Mouse (Mus musculus): ENCODE data around the gene Trio. TPM values are rescaled to one million over a fixed set of nuclear protein-coding genes. Genes with fewer than 3 reads are reported as not detected.

Trio gene
- polyA plus RNA-seq, 1 experiment from 2014 or later = 28.8 TPM

DNA sequence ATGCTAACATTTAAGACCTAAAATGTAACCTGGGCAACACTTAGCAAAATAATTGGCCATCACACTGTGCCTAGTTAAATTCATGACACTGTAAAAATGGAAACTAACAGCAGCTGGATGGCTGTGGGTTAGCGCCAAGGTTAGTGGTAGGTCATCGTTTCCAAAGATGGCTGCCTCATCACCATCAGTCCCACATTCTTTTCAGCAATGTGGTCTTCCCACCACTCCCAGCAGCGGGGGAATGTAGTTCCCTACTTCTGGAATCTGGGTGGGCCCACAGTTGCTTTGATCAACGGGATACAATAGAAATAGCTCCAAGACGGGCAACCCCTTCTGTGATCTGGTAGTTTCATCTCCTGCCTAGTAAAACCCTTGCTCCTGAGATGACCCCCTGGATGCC, 35.3 kb upstream of the Trio start:
- DNase-seq (ENCODE audit: low spot score) = no peak
- WGBS = 85% methylated on average over 5 of the region's 5 CpGs
- Histone ChIP-seq H3K27ac (replicated peaks) (no peak overlapping the region), H3K4me1 (peaks cover 15% of the 10 kb centered on the region), H3K27me3 (replicated peaks; ENCODE audit: low read depth, poor library complexity, severe bottlenecking) (no peaks in the 10 kb centered on the region), H3K9me3 (no peaks in the 10 kb centered on the region), H3K4me3 (no peak overlapping the region), H3K36me3 (replicated peaks) (no peaks in the 10 kb centered on the region)

DNA sequence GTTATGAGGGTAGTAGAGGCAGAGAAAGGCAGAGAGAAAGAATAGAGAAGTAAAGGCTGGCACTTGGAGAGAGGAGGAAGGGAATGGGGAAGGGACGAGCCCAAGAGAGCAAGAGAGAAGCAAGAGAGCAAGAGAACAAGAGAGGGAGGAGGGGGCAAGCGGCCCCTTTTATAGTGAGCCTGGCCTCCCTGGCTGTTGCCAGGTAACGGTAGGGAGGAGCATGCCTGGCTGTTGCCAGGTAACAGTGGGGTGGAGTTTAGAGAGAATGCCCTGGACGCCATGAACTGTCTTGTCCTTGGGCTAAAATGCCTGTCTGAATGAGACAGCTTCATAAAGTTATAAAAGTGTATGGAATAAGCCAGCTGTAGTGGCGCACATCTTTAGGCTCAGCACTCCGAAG, 34.8 kb upstream of the Trio start:
- WGBS = 68% methylated on average over 6 of the region's 6 CpGs
- H3K27ac ChIP-seq (replicated peaks) = no peak overlapping the region
- peak; percentile 27 for DNase-seq (ENCODE audit: low spot score)

DNA sequence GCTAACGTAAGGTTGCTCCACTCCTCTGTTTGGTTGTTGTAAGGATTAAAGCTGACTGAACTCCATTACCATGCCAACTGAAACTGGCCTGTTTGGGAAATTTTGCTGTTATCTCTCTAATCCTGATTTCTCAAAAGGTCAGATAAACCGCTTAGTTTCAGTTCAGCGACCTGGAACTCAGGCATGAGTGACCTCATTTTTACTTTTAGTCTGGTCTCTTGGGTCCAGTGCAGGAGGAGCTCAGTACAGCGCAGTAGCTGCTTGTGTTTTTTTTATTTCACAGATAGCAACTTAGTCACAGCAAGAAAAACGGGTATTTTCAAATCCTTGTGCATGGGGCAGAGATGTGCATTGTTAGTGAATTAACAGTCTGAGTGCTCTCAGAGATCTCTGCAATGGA, 31.9 kb upstream of the Trio start:
- Histone ChIP-seq H3K27ac (replicated peaks) (no peak overlapping the region), H3K4me1 (peaks cover 27% of the 10 kb centered on the region), H3K4me3 (no peak overlapping the region), H3K27me3 (replicated peaks; ENCODE audit: low read depth, poor library complexity, severe bottlenecking) (no peaks in the 10 kb centered on the region), H3K9me3 (no peaks in the 10 kb centered on the region), H3K36me3 (replicated peaks) (no peaks in the 10 kb centered on the region)
- 51% methylated on average over 5 of the region's 5 CpGs for WGBS
- DNase-seq (ENCODE audit: low spot score) = no peak

More for the DNA sequence above, 34.8 kb upstream of the Trio start:
- no peaks in the 10 kb centered on the region for H3K36me3 ChIP-seq (replicated peaks)
- no peaks in the 10 kb centered on the region for H3K9me3 ChIP-seq
- H3K4me3 ChIP-seq = no peak overlapping the region
- H3K4me1 ChIP-seq = peaks cover 15% of the 10 kb centered on the region
- H3K27me3 ChIP-seq (replicated peaks; ENCODE audit: low read depth, poor library complexity, severe bottlenecking) = no peaks in the 10 kb centered on the region

DNA sequence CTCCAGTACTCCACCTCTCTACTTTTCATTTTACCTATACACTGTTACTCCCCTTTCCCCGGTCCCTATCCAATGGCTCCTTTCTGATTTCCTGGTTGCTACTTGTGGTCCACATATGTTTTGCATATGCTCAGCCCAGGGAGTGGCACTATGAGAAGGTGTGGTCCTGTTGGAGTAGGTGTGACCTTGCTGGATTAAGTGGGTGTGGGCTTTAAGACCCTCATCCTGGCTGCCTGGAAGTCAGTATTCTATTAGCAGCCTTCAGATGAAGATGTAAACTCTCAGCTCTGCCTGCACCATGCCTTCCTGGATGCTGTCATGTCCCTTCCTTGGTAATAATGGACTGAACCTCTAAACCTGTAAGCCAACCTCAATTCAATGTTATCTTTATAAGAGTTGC, 29.1 kb upstream of the Trio start:
- WGBS = 91% methylated on average over 1 of the region's 1 CpGs
- Histone ChIP-seq H3K27ac (replicated peaks) (no peak overlapping the region), H3K9me3 (no peaks in the 10 kb centered on the region), H3K27me3 (replicated peaks; ENCODE audit: low read depth, poor library complexity, severe bottlenecking) (no peaks in the 10 kb centered on the region), H3K36me3 (replicated peaks) (no peaks in the 10 kb centered on the region), H3K4me1 (peaks cover 39% of the 10 kb centered on the region), H3K4me3 (no peak overlapping the region)
- no peak for DNase-seq (ENCODE audit: low spot score)

DNA sequence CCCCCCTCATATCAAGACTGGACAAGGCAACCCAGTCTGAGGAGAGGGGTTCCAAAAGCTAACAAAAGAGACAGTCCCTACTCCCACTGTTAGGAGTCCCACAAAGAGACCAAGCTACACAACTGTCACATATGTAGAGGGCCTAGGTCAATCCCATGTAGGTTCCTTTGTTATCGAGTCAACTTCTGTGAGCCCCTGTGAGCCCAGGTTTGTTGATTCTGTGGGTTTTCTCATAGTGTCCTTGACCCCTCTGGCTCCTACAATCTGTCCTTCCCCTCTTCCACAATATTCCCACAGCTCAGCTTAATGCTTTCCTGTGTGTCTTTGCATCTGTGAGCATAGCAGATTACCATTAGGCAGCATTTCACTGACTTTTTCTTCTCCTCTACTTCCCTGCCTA, 28.5 kb upstream of the Trio start:
- 0 out of 2 replicates have a peak overlapping the region, but pooled peaks have one; percentile 35 for H3K27ac ChIP-seq (replicated peaks)
- H3K4me3 ChIP-seq = no peak overlapping the region
- peaks cover 38% of the 10 kb centered on the region for H3K4me1 ChIP-seq
- H3K27me3 ChIP-seq (replicated peaks; ENCODE audit: low read depth, poor library complexity, severe bottlenecking) = no peaks in the 10 kb centered on the region
- WGBS = 41% methylated on average over 1 of the region's 1 CpGs
- peak; percentile 10 for DNase-seq (ENCODE audit: low spot score)
- H3K36me3 ChIP-seq (replicated peaks) = no peaks in the 10 kb centered on the region
- H3K9me3 ChIP-seq = no peaks in the 10 kb centered on the region

DNA sequence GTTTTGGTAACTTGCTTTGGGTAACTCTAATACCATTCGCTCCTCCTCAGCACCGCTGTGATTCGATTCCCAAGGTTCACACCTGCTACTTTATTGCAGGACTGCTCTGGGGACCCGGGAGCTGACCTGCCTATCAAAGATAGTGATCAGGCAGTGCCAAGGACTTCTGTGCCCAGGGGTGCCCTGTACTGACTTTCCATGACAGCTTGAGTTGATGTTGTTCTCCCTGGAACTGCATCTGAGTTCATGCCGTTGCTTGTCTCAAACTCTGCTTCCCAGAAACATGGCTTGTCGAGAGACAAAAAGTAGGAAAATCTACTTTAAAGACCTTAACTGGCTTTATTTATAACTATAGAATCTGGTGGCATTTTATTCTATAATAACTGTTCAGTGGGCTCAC, 27.6 kb upstream of the Trio start:
- no peak for DNase-seq (ENCODE audit: low spot score)
- no peaks in the 10 kb centered on the region for H3K36me3 ChIP-seq (replicated peaks)
- H3K27me3 ChIP-seq (replicated peaks; ENCODE audit: low read depth, poor library complexity, severe bottlenecking) = no peaks in the 10 kb centered on the region
- H3K4me1 ChIP-seq = peaks cover 38% of the 10 kb centered on the region
- no peak overlapping the region for H3K4me3 ChIP-seq
- no peaks in the 10 kb centered on the region for H3K9me3 ChIP-seq
- no peak overlapping the region; the same call in 1 of the 2 replicates for H3K27ac ChIP-seq (replicated peaks)
- WGBS = 65% methylated on average over 6 of the region's 6 CpGs

DNA sequence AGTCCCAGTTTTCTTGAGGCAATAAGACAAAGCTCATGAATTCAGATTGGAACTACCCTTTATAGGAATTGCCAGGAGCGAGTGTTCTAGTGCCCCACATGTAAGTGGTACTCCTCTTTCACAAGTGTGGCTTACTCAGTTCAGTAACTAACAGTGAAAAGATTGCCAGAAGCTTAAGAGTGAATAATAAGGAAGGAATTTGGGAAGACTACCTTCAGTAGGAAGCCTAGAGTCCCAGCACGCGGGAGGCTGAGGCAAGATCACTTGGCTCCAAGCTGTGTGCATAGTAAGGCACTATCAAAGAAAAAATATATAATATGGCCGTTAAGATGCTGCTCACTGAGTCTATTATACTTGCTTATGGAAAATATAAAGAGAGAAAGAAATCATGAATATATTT, 26.2 kb upstream of the Trio start:
- DNase-seq (ENCODE audit: low spot score) = no peak
- H3K36me3 ChIP-seq (replicated peaks) = no peaks in the 10 kb centered on the region
- H3K27me3 ChIP-seq (replicated peaks; ENCODE audit: low read depth, poor library complexity, severe bottlenecking) = no peaks in the 10 kb centered on the region
- peak overlapping the region; percentile 87 for H3K27ac ChIP-seq (replicated peaks)
- H3K4me3 ChIP-seq = no peak overlapping the region
- peaks cover 38% of the 10 kb centered on the region for H3K4me1 ChIP-seq
- whole genome bisulfite sequencing = 73% methylated on average over 4 of the region's 4 CpGs
- H3K9me3 ChIP-seq = no peaks in the 10 kb centered on the region

DNA sequence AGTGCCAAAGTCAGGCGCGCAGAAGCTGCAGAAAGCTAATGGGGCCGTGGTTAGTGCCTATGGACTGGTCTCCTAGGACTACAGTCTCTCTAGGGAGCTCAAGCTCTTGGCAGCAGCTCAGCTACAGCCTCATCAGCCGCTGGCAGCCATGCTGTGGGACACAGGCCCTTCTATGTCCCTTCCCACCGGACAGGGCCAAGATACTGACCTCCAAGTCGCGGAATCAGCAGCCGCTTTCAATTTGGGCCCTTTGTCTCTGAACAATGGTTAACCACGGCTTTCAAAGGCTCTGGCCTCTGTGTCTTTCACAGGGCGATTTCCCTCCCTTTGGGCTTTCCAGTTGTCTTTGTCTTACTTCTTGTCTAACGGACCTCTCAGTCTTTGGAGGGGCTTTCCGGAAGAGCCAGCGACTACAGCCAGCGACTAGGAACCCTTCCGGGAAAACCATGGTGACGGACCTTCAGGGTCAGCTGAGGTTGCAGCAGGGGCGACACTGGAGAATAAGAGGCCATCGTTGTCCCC, 25.5 kb upstream of the Trio start:
- peaks cover 38% of the 10 kb centered on the region for H3K4me1 ChIP-seq
- H3K27me3 ChIP-seq (replicated peaks; ENCODE audit: low read depth, poor library complexity, severe bottlenecking) = no peaks in the 10 kb centered on the region
- peak overlapping the region; percentile 87 for H3K27ac ChIP-seq (replicated peaks)
- H3K9me3 ChIP-seq = no peaks in the 10 kb centered on the region
- H3K36me3 ChIP-seq (replicated peaks) = no peaks in the 10 kb centered on the region
- 14% methylated on average over 18 of the region's 18 CpGs for WGBS
- peak; percentile 69 for DNase-seq (ENCODE audit: low spot score)
- H3K4me3 ChIP-seq = peak overlapping the region; percentile 31

DNA sequence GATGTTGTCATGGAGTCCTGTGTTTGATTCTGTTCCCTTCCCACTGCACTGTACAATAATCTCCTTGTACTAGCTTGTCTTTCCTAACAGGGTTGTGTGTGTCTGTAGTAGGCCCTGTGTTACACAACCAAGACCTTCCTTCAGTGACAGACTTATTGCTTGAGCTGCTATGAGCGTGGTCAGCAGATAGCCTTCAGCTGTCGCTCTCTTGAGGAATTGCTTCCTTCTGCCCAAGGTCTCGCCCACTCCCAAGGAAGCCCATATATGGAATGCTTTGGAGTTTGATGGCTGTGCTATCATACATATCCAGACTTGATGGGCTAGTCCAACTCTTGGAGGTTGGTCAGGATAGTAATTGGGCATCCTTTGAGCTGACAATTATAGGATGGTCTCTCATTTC, 22.1 kb upstream of the Trio start:
- no peak for DNase-seq (ENCODE audit: low spot score)
- Histone ChIP-seq H3K27ac (replicated peaks) (no peak overlapping the region), H3K27me3 (replicated peaks; ENCODE audit: low read depth, poor library complexity, severe bottlenecking) (no peaks in the 10 kb centered on the region), H3K36me3 (replicated peaks) (no peaks in the 10 kb centered on the region), H3K9me3 (no peaks in the 10 kb centered on the region), H3K4me3 (no peak overlapping the region), H3K4me1 (peaks cover 22% of the 10 kb centered on the region)
- WGBS = 90% methylated on average over 3 of the region's 3 CpGs

DNA sequence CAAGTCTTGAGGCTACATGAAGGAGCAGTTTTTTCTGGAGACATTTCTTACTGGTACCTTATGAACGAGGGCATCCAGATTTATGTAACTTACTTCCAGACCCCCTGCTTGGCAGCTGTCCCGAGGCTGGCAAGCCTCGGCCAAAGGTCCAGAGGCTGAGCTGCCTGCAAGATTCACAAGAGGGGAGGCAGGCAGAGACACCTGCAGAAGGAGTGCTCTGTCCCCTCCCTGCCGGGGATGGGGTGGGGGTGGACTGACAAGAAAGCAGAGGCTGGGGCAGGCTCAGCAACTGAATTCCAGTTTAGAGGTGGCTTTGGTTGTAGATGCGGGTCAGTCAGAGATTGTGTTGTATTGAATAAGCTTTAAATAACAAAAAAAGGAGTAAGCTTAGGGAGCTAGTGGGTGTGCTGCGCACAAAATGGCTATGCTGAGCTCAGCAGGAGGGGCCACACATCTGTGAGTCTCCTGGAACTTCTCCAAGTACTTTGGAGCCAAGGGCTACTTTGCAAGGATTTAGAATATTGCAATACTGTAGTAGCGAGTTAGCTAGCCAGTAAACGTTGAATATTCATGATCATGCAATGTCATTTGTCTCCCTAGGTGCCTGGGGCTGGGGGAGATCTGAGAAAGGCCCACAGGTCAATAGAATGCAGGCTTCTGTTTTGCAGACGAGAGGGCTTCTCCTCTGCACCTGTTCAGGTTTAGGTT, 15.7 kb upstream of the Trio start:
- Histone ChIP-seq H3K36me3 (replicated peaks) (no peaks in the 10 kb centered on the region), H3K9me3 (no peaks in the 10 kb centered on the region), H3K27me3 (replicated peaks; ENCODE audit: low read depth, poor library complexity, severe bottlenecking) (peaks cover 24% of the 10 kb centered on the region), H3K4me1 (no peaks in the 10 kb centered on the region), H3K27ac (replicated peaks) (no peak overlapping the region), H3K4me3 (no peak overlapping the region)
- 17% methylated on average over 9 of the region's 9 CpGs for WGBS
- no peak for DNase-seq (ENCODE audit: low spot score)

DNA sequence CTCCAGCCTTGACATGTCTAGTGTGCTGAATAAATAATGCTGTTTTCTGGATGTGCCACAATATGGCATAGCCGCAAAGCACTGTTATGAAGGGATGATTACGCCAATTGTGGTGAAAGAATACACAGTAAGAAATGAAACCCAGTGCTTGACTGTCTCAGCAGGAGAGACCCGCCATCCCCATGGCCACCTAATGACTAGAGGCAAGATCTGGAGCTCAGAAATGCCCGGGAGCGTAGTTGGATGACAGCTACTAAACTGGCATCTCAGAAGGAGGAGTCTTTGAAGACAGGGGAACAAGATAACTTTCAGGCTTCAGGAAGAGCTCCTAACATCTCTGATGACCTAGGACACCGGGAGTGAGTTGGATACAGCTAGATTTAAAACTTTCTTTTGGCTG, 12.0 kb upstream of the Trio start:
- Histone ChIP-seq H3K36me3 (replicated peaks) (no peaks in the 10 kb centered on the region), H3K9me3 (no peaks in the 10 kb centered on the region), H3K4me1 (no peaks in the 10 kb centered on the region), H3K4me3 (no peak overlapping the region), H3K27me3 (replicated peaks; ENCODE audit: low read depth, poor library complexity, severe bottlenecking) (peaks cover 24% of the 10 kb centered on the region), H3K27ac (replicated peaks) (no peak overlapping the region)
- DNase-seq (ENCODE audit: low spot score) = no peak
- WGBS = 91% methylated on average over 6 of the region's 6 CpGs

DNA sequence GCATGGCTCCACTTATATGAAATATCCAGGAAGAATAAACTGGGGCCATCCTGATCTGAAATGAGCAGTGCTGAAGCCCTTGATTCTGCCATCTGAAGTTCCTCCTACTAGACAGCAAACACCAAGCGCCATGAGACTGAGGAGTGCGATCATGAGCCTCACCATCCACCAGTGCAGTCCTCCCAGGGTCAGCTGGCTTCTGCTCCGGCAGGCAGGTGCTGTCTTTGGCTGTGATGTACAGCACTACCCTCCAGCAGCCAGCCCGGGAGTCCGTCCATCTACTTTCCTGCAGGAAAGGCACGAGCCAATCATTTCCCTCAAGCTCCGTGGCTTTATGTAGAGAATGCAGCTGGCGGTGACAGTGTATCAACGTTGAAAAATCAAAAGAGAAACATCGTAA, 10.0 kb upstream of the Trio start:
- Histone ChIP-seq H3K4me3 (no peak overlapping the region), H3K4me1 (no peaks in the 10 kb centered on the region), H3K27ac (replicated peaks) (no peak overlapping the region), H3K9me3 (no peaks in the 10 kb centered on the region), H3K36me3 (replicated peaks) (no peaks in the 10 kb centered on the region), H3K27me3 (replicated peaks; ENCODE audit: low read depth, poor library complexity, severe bottlenecking) (peaks cover 5% of the 10 kb centered on the region)
- WGBS = 87% methylated on average over 10 of the region's 10 CpGs
- no peak for DNase-seq (ENCODE audit: low spot score)

DNA sequence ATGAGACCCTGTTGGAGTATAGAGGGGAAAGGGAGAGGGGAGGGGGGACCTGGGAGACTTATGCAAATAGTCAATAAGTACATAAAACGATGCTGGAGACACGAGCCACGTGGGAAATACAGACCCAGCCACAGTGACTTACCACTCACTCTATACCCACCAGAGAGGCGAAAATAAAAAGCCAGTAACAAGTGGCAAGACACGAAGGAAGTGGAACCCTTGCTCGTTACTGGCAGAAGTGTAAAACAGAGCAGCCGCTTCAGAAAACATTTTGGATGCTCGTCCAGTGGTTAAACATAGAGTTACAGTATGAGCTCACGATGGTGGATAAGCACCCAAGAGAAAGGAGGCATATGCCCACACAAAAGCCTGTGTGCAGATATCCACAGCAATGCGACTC, 9.0 kb upstream of the Trio start:
- no peaks in the 10 kb centered on the region for H3K4me1 ChIP-seq
- H3K36me3 ChIP-seq (replicated peaks) = no peaks in the 10 kb centered on the region
- no peak overlapping the region for H3K4me3 ChIP-seq
- 88% methylated on average over 10 of the region's 10 CpGs for WGBS
- no peak overlapping the region for H3K27ac ChIP-seq (replicated peaks)
- DNase-seq (ENCODE audit: low spot score) = no peak
- H3K27me3 ChIP-seq (replicated peaks; ENCODE audit: low read depth, poor library complexity, severe bottlenecking) = no peaks in the 10 kb centered on the region; the same call in 1 of the 2 replicates
- H3K9me3 ChIP-seq = no peaks in the 10 kb centered on the region
